Mouse (Mus musculus): Measurements from ENCODE around the gene Fosl2.

Fosl2 gene

DNA sequence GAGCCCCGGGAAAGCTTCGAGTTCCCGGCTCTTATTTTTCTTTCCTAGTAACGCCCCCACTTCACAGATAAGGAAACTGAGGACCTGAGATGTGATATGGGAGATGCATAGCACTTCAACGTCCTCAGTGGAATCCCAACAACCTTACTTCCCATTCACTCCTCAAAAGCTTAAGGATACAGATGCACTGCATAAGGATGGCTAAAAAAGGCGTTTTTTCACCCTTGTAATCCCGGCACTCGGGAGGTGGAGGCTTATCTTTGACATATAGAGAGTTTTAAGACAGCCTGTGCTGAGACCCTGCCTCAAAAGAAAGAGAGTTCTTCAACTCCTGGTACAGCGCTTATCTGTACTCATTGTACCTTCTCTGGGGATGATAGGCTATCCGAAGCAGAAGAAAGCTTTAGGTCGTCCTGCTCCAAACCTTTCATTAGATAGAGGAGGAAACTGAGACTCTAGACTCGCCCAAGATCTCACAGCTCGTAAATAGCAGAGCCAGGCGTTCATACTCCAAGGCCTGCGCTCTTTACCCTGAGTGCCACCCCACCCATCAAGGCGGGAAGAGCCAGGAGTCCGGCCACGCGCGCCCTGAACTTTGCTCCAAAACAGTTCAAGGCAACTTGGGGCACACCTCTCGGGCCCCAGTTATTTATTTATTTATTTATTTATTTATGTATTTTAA, 1.4 kb upstream of the Fosl2 start:
- DNase-seq (ENCODE audit: extremely low spot score) = peak; percentile 39

DNA sequence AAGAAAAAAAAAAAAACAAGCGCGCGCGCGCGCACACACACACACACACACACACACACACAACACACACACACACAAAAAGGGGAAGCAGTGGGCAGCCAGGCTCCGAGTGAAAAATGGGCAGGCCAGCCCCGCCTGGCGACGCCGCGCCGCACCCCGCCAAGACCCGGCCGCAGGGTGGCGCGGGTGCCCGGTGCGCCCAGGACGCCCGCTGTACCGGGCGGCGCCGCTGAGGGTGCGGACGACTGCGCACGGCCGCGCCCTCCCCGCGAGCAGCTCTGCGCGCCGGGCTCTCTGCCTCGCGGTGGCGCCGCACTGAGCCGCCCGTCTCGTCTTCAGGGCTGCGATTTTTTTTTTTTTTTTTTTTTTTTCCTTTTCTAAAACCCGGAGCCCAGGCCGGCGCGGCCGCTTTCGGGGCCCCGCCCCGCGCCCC, 682 bp upstream of the Fosl2 start:
- no peak for DNase-seq (ENCODE audit: extremely low spot score)

DNA sequence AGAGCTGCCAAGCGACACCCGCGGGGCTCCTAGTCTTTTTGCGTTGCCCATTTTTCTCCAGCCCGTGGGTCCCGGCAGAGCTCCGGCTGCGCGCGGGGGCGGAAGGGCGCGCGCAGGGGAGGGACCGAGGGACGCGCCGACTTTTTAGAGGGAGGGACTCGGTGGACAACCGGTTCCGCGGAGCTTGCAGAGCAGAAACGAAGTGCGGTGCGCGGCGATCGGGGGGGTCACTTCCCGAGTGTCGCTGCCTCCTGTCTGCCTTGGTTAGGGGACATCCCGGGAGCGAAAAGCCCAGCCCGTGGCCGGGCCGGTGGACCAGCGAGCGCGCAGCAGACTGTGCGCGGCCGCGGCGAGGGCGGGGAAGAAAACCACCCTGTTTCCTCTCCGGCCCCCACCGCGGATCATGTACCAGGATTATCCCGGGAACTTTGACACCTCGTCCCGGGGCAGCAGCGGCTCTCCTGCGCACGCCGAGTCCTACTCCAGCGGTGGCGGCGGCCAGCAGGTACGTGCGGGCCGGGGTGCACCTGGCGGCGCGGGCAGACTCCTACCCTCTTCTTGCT, 781 bp downstream of the Fosl2 start:
- peak; percentile 69 for DNase-seq (ENCODE audit: extremely low spot score)

DNA sequence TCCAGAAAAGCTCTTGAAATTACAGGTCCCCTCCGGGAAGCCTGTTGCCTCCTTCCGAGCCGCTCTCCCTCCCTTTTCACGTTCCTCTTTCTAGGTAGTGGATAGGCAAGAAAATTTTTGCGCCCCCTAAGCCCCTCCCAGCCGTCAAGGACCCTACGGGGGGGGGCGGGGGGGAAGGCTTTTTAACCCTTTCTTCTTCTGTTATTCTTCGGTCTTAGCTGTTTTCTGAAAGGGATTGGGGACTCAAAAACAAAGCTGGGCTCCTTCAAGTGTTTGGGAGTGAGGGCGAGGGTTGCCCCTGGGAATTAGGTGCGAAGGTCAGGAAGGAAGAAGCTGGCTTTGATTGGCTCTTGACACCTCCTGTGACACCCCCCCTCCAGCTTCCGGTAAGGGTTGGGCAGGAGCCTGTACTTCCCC, 1.5 kb downstream of the Fosl2 start:
- DNase-seq (ENCODE audit: extremely low spot score) = peak; percentile 51

DNA sequence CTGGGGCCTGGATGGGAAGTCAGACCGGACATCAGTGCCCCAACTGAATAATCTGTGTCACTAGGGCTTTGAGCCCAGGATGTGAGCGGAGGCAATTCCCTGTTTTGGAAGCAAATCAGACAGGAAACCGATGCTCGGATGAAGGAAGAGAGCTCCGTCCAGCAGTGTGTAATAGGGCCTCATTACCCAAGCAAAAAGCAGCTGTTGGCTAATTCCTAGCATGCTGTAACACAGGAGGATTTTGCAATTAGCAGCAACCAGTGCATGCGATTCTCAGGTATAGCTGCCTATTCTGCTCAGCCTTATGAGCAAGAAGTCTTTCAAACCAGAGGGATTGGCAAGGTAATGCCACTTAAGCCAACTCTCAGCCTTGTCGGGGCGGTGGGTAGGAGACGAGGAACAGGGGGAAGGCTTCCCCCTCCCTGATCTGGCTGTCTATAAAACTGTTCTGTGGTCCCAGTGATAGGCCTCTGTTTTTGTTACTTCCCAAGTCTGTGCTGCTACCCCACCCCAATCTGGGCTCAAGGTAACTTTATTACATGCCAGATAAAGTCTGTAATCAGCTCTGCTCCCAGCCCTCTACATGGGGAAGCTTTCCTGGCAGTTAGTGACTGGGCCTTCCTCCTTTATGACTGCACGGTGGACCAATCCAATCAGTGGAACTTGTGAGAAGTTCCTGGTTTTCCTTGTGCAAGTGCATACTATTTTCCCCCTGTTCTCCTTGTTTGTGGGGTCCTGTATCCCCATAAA, 3.0 kb downstream of the Fosl2 start:
- no peak for DNase-seq (ENCODE audit: extremely low spot score)

DNA sequence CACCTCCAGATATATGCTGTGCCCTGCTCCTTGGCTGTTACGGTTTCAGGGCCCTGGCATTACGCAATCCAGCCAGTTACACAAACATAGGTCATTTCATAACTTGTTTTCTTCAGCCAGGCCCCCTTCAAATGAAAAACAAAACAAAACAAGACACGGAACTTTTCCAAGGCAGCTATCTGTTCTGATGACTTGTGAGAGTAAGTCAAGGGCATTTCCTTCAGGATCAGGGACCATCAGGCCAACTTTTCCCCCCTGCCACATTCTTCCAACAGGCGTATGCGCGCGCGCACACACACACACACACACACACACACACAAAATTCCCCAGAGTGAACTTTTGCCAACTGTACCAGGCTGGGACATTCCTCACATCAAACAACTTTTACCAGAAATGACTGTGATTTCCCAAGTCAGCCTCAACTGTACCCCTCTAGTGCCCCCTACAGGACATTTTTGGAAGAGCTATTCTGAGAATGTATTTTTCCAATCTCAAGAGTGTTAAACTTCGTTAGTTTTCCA, 4.0 kb downstream of the Fosl2 start:
- DNase-seq (ENCODE audit: extremely low spot score) = peak; percentile 70

- DNase-seq (ENCODE audit: extremely low spot score) = no peak
Observed at GRCm38 (mm10) chr5:32141899-32142298, 6.3 kb downstream of the Fosl2 start.

- DNase-seq (ENCODE audit: extremely low spot score) = no peak
Observed at GRCm38 (mm10) chr5:32143433-32143970, 7.9 kb downstream of the Fosl2 start.

DNA sequence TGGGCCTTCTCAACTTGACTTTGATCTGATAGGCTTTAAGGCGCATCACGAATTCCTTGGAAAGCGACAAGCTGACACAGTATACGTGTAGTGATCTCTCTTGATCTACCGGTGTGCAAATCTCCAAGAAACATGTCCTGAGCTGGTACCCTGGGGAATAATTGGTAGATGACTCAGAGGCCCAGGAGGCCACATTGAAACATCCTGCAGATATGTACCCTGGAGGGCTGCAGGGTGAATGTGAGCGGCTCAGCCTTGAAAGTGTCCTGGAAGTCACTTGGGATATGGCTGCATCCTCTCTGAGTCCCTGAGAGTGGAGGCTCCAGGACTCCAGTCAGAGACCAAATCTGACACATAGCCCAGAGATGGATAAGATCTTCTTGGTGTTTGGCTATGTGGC, 10.7 kb downstream of the Fosl2 start:
- no peak for DNase-seq (ENCODE audit: extremely low spot score)

DNA sequence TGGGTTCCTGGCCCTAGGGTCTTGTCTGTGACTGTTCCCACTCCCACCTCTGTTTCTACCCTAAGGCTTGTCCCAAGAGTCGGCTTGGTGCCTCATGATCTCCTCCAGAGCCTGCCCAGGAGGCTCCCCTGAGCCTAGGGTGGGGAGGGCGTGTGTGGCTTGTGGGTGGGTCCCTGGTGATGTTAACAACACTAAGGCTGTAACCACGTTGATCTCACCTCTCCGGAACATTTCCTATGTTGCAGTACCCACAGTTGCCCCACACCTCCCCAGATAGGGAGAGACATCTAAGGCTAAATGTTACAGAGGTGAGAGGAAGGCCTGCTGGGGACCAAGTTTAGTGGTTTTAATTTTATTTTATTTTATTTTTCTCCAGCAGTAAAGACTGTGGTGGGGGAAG, 13.0 kb downstream of the Fosl2 start:
- no peak for DNase-seq (ENCODE audit: extremely low spot score)

DNA sequence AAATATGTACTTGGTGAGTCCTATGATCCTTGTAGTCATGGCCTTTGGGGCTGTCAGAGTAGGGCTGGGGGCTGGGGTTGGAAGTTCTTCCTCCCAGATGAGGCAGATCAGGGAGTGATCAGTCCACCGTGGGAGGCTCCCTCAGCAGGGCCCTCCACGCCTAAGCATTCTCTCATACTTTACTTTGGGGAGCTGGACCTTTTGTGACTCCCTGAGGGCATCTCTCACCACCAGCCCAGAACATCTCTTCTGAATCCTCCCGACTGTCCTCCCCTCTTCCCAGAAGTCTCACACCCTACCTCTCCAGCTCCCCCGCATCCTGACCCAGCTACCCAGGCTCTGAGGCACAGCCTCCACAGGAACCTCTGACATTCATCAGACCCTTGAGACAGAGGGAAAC, 15.6 kb downstream of the Fosl2 start:
- DNase-seq (ENCODE audit: extremely low spot score) = no peak

DNA sequence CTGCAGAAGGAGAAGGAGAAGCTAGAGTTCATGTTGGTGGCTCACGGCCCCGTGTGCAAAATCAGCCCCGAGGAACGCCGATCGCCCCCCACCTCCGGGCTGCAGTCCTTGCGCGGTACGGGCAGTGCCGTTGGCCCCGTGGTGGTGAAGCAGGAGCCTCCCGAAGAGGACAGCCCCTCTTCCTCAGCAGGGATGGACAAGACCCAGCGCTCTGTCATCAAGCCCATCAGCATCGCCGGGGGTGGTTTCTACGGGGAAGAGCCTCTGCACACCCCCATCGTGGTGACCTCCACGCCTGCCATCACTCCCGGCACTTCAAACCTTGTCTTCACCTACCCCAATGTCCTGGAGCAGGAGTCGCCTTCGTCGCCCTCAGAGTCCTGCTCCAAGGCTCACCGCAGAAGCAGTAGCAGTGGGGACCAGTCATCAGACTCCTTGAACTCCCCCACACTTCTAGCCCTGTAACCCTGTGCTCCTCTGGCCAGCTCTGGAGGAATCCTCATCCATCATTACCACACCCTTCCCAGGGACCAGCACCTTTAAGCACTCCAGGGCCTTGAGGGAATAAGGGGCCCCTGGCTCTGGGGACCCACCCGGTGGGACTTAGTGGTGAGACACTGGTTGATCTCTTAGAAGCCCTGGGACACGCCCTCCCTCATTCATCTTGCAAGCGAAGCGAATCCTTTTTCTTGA, 17.3 kb downstream of the Fosl2 start:
- no peak for DNase-seq (ENCODE audit: extremely low spot score)

- peak; percentile 47 for DNase-seq (ENCODE audit: extremely low spot score)
Observed at GRCm38 (mm10) chr5:32153418-32153740, 17.8 kb downstream of the Fosl2 start.

- no peak for DNase-seq (ENCODE audit: extremely low spot score)
Observed at GRCm38 (mm10) chr5:32153791-32154490, 18.3 kb downstream of the Fosl2 start.

- DNase-seq (ENCODE audit: extremely low spot score) = no peak
Observed at GRCm38 (mm10) chr5:32154931-32155688, 19.5 kb downstream of the Fosl2 start.

- DNase-seq (ENCODE audit: extremely low spot score) = no peak
Observed at GRCm38 (mm10) chr5:32155927-32156326, 20.3 kb downstream of the Fosl2 start.

DNA sequence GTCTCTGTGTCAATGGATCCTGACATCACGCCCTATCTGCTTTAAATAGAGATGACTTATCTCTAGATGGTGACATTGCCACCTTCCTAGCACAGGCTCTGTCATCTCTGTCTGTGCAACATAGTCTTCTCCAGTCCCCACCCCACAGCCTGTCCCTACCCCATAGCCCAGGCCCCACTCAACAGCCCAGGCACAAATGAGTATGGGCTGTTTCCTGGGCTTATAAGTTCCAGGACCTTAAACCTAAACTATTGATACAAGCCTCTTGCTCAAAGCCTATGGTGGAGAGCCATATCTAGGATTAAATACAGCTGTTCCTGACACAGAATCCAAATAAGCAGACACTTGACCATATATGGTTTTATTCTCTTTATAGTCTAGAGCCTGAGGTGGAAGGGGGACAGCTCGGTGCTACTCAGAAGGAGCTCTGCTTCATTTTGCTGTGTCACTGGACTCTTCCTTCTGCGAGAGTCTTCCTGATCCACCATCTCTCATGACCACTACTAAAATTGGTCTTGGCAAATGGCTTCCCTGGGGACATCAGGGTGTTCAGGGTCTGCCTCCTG, 28.0 kb downstream of the Fosl2 start:
- no peak for DNase-seq (ENCODE audit: extremely low spot score)

DNA sequence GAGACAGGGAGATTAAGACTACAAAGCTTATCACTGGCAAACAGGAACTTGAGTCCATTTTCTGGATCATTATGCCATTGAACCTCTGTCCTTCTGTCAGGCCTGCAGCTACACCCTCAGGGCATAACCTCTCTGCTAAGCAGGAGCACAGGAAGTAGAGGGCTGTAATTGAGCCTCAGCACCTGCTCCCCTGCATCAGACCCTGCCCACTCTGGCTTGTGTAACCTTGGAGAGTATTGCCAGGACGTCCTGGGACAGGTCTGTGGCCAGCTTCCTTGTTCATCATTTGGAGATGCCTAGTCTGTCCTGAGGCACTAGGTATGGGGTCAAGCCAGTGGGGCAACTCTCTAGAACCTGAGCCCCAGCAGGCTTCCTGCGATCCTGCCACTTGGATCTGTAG, 36.6 kb downstream of the Fosl2 start:
- no peak for DNase-seq (ENCODE audit: extremely low spot score)

GRCm38 (mm10) chr5:32176800-32177199, 41.2 kb downstream of the Fosl2 start:
- no peak for DNase-seq (ENCODE audit: extremely low spot score)

DNA sequence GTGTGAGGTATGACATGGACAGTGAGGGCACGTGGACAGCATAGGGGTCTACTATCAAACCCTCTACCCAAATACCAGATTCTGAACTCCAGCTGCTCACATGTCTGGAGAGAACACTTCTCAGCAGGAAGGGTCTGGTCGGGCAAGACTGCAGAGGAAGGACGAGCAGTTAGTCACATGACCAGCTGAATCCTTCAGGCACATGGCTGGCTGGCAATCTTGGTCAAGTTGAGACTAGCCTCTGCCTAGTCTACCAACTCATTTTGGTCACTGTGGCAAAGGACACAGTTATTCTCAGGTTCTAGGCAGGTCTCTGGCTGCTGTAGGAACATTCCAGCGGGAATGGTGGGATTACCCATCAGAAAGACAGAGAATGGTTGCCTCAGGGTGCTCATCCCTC, 42.1 kb downstream of the Fosl2 start:
- DNase-seq (ENCODE audit: extremely low spot score) = no peak

Data from embryo, embryonic 9.5 days (tissue).